Mouse (Mus musculus) kidney, postnatal 25 days (tissue): ENCODE measurements around the gene Lancl1.

Source experiments
- DNase-seq, 2 experiments: peaks; one replicate each; pipeline ENCODE4 v3.0.0; 2021; ENCODE audit warnings: mixed read lengths in 2 of 2

Lancl1 gene

GRCm38 (mm10) chr1:67014205-67014604 is 24.5 kb downstream of the Lancl1 start:
- DNase-seq: no peak

- DNase-seq: no peak
Observed at GRCm38 (mm10) chr1:67010520-67010919, 28.2 kb downstream of the Lancl1 start.

GRCm38 (mm10) chr1:67003699-67004098 is 35.0 kb downstream of the Lancl1 start:
- DNase-seq: peak; percentile 59 to 63

- peak in 1 of 2 experiments; percentile 7 for DNase-seq
Observed at GRCm38 (mm10) chr1:67002226-67002625, 36.4 kb downstream of the Lancl1 start.

- no peak for DNase-seq
Observed at GRCm38 (mm10) chr1:67001367-67001766, 37.3 kb downstream of the Lancl1 start.

- no peak for DNase-seq
Observed at GRCm38 (mm10) chr1:67000484-67000883, 38.2 kb downstream of the Lancl1 start.

- DNase-seq: no peak
Observed at GRCm38 (mm10) chr1:66998601-66999000, 40.1 kb downstream of the Lancl1 start.

- no peak for DNase-seq
Observed at GRCm38 (mm10) chr1:66998188-66998587, 40.5 kb downstream of the Lancl1 start.

GRCm38 (mm10) chr1:66996819-66997218 is 41.9 kb downstream of the Lancl1 start:
- DNase-seq: no peak

GRCm38 (mm10) chr1:66992764-66993163 is 45.9 kb downstream of the Lancl1 start:
- DNase-seq: peak in 1 of 2 experiments; percentile 43

GRCm38 (mm10) chr1:66987558-66988190 is 51.0 kb downstream of the Lancl1 start:
- no peak for DNase-seq

GRCm38 (mm10) chr1:66985906-66986305 is 52.8 kb downstream of the Lancl1 start:
- no peak for DNase-seq

- no peak for DNase-seq
Observed at GRCm38 (mm10) chr1:66985129-66985698, 53.5 kb downstream of the Lancl1 start.

GRCm38 (mm10) chr1:66980129-66980528 is 58.5 kb downstream of the Lancl1 start:
- DNase-seq: no peak

- no peak for DNase-seq
Observed at GRCm38 (mm10) chr1:66975456-66975855, 63.2 kb downstream of the Lancl1 start.

- no peak for DNase-seq
Observed at GRCm38 (mm10) chr1:66964857-66965256, 73.8 kb downstream of the Lancl1 start.

GRCm38 (mm10) chr1:66960536-66961243 is 78.0 kb downstream of the Lancl1 start:
- no peak for DNase-seq

GRCm38 (mm10) chr1:66957361-66957760 is 81.3 kb downstream of the Lancl1 start:
- DNase-seq: no peak

- DNase-seq: no peak
Observed at GRCm38 (mm10) chr1:66951086-66951485, 87.6 kb downstream of the Lancl1 start.
